Mouse (Mus musculus): Measurements from ENCODE around the gene Slc51b. TPM values are rescaled to one million over a fixed set of nuclear protein-coding genes. Genes with fewer than 3 reads are reported as not detected.

Slc51b gene
- polyA plus RNA-seq (2015; fragmentation: Nextera tagmentation; extraction: Ambion mirVana): not detected in 2 replicates

DNA sequence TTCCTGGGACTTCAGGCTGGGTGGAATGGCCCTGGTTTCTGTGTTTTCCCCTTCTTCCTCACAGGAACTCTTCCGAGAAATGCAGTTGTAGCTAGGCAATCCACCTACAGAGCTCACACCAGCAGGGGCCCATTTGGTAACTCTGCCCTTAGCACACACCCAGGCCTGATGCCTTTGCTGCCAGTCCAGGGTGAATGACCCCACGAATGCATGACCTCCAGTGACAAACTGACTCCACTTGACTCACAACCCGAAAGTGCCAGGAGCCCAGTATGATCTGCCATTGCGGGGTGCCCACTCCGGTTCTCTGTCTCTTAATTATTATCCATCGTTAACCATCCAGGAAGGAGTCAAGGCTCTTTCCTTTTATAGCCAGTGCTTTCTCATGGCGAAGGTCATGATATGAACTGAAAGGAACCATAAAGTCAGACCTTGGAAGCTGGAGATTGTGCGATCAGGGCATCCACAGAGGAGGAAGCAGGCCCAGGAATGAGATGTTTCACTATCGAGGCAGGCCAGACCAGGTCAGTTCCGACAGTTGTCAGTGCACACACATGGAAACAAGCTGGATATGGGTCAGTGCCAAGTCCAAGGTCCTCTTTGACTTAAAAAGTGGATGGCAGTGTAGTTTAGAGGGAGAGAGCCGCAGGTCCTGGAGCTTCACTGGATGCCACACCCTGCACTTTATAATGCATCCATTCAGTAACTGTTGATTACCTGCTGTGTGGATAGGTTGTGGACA, at the start of gene Slc51b:
Slc51b (minus strand) TSS at position 196 of the 742 bp plus-strand sequence.
- ATAC-seq (ENCODE audit: insufficient number of reproducible peaks, low FRiP score, low TSS enrichment, low read depth): no peak
- WGBS: 77% methylated on average over 11 of the region's 11 CpGs
- Histone ChIP-seq H3K9ac (no peak within 1 kb of the TSS), H3K36me3 (no peaks in the 10 kb centered on the region), H3K4me3 (no peak within 1 kb of the TSS), H3K27me3 (no peaks in the 10 kb centered on the region), H3K27ac (no peak within 1 kb of the TSS), H3K4me1 (no peaks in the 10 kb centered on the region), H3K9me3 (no peaks in the 10 kb centered on the region), H3K4me2 (no peak within 1 kb of the TSS)

GRCm38 (mm10) chr9:65467686-65468085, 44.9 kb upstream of the Slc51b start:
- Histone ChIP-seq H3K4me1 (0 out of 2 replicates have a peak, but pooled peaks cover 4% of the 10 kb centered on the region), H3K36me3 (peaks cover 50% of the 10 kb centered on the region), H3K9ac (no peak overlapping the region), H3K27ac (no peak overlapping the region), H3K9me3 (no peaks in the 10 kb centered on the region), H3K4me2 (no peak overlapping the region), H3K27me3 (no peaks in the 10 kb centered on the region), H3K4me3 (no peak overlapping the region)
- 65% methylated on average over 11 of the region's 11 CpGs for WGBS
- no peak for ATAC-seq (ENCODE audit: insufficient number of reproducible peaks, low FRiP score, low TSS enrichment, low read depth)

- no peak overlapping the region for H3K4me3 ChIP-seq
- peaks cover 13% of the 10 kb centered on the region for H3K4me1 ChIP-seq
- H3K27me3 ChIP-seq: no peaks in the 10 kb centered on the region
- no peak for ATAC-seq (ENCODE audit: insufficient number of reproducible peaks, low FRiP score, low TSS enrichment, low read depth)
- no peak overlapping the region for H3K9ac ChIP-seq
- no peaks in the 10 kb centered on the region for H3K9me3 ChIP-seq
- 93% methylated on average over 2 of the region's 2 CpGs for WGBS
- peaks cover 35% of the 10 kb centered on the region for H3K36me3 ChIP-seq
- H3K4me2 ChIP-seq: no peak overlapping the region
- H3K27ac ChIP-seq: no peak overlapping the region
Observed at GRCm38 (mm10) chr9:65465241-65465640, 42.5 kb upstream of the Slc51b start.

DNA sequence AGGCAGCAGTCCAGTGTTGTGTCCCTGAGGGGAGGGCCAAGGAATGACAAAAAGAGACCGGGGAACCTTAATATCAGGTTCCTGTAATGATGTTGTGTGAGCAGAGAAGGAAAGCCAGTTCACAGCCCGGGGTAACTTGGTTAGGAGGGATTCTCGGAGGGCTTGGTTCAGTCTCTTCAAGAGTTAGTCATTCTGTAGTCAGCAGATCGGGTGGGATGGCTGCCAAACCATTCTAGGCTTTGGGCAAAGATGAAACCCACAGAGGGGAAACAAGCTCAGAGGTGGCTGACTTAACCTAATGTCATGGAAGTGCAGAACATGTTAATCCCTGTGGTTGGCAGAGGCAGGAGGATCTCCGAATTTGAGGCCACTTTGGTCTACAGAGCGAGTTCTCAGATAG, 41.4 kb upstream of the Slc51b start:
- WGBS: 83% methylated on average over 6 of the region's 6 CpGs
- H3K4me1 ChIP-seq: peaks cover 13% of the 10 kb centered on the region
- no peak for ATAC-seq (ENCODE audit: insufficient number of reproducible peaks, low FRiP score, low TSS enrichment, low read depth)

DNA sequence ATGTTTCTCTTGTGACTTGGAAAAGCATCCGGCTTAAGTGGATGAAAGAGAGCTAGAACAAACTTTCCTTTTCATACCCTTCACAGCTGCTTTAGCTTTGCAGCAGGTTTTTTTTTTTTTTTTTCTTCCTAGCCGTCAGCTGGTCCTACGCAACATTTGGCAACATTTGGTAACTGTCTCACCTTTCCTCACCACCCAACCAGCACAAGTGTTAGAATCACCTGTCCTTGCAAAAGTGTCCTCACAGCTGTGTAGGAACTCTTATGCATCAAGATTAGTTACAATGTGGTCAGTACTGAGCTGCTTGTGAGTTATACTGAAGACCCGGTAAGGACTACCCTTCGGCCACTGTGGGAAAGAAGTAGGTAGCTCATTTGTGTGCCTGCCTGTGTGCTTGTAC, 39.8 kb upstream of the Slc51b start:
- H3K9ac ChIP-seq: no peak overlapping the region
- ATAC-seq (ENCODE audit: insufficient number of reproducible peaks, low FRiP score, low TSS enrichment, low read depth): no peak
- 66% methylated on average over 5 of the region's 5 CpGs for WGBS
- peaks cover 18% of the 10 kb centered on the region for H3K36me3 ChIP-seq
- H3K27ac ChIP-seq: no peak overlapping the region
- no peak overlapping the region for H3K4me3 ChIP-seq
- H3K27me3 ChIP-seq: no peaks in the 10 kb centered on the region
- H3K9me3 ChIP-seq: no peaks in the 10 kb centered on the region
- H3K4me2 ChIP-seq: no peak overlapping the region
- H3K4me1 ChIP-seq: peaks cover 13% of the 10 kb centered on the region

More for the DNA sequence above, 41.4 kb upstream of the Slc51b start:
- H3K27ac ChIP-seq: no peak overlapping the region
- no peak overlapping the region for H3K4me3 ChIP-seq
- no peak overlapping the region for H3K9ac ChIP-seq
- no peak overlapping the region for H3K4me2 ChIP-seq
- H3K36me3 ChIP-seq: peaks cover 24% of the 10 kb centered on the region
- H3K27me3 ChIP-seq: no peaks in the 10 kb centered on the region
- H3K9me3 ChIP-seq: no peaks in the 10 kb centered on the region

DNA sequence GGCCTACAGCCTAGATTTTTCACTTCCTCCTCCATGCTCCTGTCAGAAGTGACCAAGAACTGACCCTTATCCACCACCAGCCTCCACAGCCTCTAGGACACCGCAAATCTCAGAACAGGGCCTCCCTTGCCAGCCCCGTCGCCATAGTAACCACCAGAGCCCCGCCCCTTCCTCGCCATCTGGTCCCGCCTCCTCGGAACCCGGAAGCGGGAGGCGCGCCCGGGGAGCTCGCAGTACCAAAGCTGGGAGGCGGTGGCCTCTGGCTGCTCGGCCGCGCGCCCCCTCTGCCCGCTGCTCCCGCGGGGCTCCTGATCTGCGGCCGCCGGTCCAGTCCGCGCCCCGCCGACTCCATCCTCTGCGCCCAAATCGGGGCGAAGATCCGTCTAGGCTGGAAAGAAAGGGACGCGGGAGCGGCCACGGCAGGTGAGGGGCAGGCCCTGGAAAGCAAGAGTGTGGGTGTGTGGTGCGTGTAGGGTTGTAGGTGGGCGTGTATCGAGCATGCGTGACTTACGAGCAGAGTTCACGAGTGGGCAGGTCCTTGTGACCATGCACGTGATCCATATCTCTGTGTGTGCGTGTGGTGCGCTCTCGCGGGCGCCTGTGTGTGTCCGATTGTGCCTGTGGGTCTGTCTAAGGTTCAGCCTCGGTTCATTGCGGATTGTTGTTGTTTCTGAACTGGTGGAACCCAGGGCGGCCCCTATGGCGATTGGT, 38.1 kb upstream of the Slc51b start, which contains the start of gene Spg21:
Spg21 (plus strand) TSS at position 216 of the 711 bp plus-strand sequence.
- under 1% methylated on average over 53 of the region's 53 CpGs for WGBS
- peaks cover 12% of the 10 kb centered on the region for H3K36me3 ChIP-seq
- peak within 1 kb of the TSS; percentile 60 for H3K4me2 ChIP-seq
- peak; percentile 89 for ATAC-seq (ENCODE audit: insufficient number of reproducible peaks, low FRiP score, low TSS enrichment, low read depth)
- peak within 1 kb of the TSS; percentile 69 for H3K4me3 ChIP-seq
- H3K27me3 ChIP-seq: no peaks in the 10 kb centered on the region
- no peaks in the 10 kb centered on the region for H3K9me3 ChIP-seq
- peaks cover 13% of the 10 kb centered on the region for H3K4me1 ChIP-seq
- peak within 1 kb of the TSS; percentile 86 for H3K27ac ChIP-seq
- H3K9ac ChIP-seq: peak within 1 kb of the TSS; percentile 67

DNA sequence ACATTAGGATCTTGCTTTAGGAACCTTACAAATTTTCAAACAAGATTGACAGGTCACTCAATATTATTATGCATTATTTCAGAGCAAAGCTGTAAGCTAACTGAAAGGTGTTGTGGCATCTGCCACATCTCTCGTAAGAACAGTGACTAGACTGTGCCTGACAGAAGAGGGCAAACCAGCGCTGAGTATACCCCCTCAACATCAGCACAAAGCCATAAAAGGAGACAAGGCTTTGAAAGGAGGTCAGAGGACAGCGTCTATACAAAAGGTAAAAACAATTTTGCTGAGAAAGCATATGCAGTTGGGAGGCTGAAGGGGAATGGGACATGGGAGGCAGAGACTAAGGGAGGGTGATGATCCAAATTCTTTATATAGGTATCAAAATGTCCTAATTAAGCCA, 37.4 kb upstream of the Slc51b start:
- peak overlapping the region; percentile 35; the same call in 1 of the 2 replicates for H3K27ac ChIP-seq
- H3K36me3 ChIP-seq: peaks cover 5% of the 10 kb centered on the region; the same call in 1 of the 2 replicates
- H3K9me3 ChIP-seq: no peaks in the 10 kb centered on the region
- WGBS: 66% methylated on average over 3 of the region's 3 CpGs
- peak overlapping the region; percentile 69 for H3K4me3 ChIP-seq
- H3K9ac ChIP-seq: no peak overlapping the region
- no peaks in the 10 kb centered on the region for H3K27me3 ChIP-seq
- peak overlapping the region; percentile 60 for H3K4me2 ChIP-seq
- ATAC-seq (ENCODE audit: insufficient number of reproducible peaks, low FRiP score, low TSS enrichment, low read depth): no peak
- peaks cover 13% of the 10 kb centered on the region for H3K4me1 ChIP-seq

DNA sequence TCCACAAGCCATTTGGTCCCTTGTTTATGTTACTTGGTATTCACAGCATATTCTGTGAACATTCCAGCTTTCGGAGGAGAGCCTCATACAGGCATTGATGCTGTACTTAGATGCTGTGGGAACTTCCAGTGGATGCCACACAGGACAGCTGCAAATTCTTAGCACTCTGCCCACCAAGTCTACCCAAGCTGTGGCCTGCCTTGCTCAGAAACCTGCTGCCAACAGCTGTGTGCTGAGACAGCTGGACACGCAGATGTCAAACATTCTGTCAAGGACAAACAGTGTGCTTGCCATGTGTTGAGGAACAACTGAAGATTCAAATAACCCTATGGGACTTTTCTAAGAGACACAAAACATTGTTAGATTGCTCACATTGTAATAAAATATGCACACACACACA, 36.2 kb upstream of the Slc51b start:
- Histone ChIP-seq H3K9ac (no peak overlapping the region), H3K9me3 (no peaks in the 10 kb centered on the region), H3K4me3 (no peak overlapping the region), H3K27ac (no peak overlapping the region), H3K4me2 (no peak overlapping the region), H3K36me3 (no peaks in the 10 kb centered on the region), H3K27me3 (no peaks in the 10 kb centered on the region), H3K4me1 (peaks cover 10% of the 10 kb centered on the region)
- no peak for ATAC-seq (ENCODE audit: insufficient number of reproducible peaks, low FRiP score, low TSS enrichment, low read depth)
- WGBS: 84% methylated on average over 2 of the region's 2 CpGs

- no peak for ATAC-seq (ENCODE audit: insufficient number of reproducible peaks, low FRiP score, low TSS enrichment, low read depth)
- H3K9ac ChIP-seq: no peak overlapping the region
- no peaks in the 10 kb centered on the region for H3K9me3 ChIP-seq
- H3K27ac ChIP-seq: no peak overlapping the region
- H3K4me2 ChIP-seq: no peak overlapping the region
- WGBS: 93% methylated on average over 6 of the region's 6 CpGs
- peaks cover 72% of the 10 kb centered on the region for H3K36me3 ChIP-seq
- H3K27me3 ChIP-seq: no peaks in the 10 kb centered on the region
- H3K4me3 ChIP-seq: no peak overlapping the region
- no peaks in the 10 kb centered on the region for H3K4me1 ChIP-seq
Observed at GRCm38 (mm10) chr9:65447951-65448350, 25.2 kb upstream of the Slc51b start.

DNA sequence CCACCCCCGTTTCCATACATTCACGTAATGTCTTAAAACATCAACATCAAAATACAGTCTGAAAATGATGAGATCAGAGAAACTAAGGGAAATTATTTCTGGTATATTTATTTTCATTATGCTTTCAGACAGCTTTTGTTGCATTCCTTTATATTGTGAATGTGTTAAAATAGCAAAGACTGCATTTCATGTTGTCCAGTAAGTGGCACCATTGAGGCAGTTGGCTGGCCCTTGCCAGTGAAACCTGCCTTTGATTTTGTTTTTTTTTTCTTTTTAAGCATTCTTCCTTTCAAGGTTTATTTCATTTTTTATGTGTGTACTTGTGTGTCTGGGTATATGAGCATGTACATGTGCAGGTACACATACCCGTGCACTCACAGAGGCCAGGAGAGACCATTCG, 21.9 kb upstream of the Slc51b start:
- no peaks in the 10 kb centered on the region for H3K27me3 ChIP-seq
- 90% methylated on average over 4 of the region's 4 CpGs for WGBS

DNA sequence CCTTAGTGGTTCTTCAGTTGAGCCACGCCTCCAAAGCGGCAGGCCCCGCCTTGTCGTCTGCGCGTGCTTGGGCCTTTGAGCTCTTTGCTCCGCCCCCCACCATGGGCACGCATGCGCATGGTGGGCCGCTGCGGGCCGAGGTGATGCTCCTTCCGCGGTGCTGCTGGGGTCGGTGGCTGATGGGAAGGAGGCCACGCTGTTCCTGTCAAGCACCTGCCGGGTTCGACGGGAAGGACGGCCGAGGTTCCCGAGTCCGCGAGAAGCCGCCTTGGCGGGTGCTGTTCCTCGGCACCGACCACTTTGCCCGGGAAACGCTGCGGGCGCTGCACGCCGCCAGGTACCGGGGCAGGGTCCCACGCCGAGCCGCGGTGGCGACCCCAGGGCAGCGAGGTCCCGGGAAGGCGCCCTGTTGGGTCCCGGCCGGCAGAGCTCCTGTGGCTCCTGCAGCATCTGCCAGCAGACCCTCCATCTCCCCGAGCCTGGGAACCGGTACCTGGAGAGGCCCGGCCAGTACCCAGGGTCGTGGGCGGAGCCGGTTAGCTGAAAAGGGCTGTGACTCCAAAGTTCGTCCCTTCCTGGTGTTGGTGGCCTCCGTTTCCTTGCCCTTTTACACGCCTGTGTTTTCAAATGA, 13.0 kb upstream of the Slc51b start, which contains the start of gene Mtfmt:
Mtfmt (plus strand) TSS at position 112 of the 631 bp plus-strand sequence.
- Histone ChIP-seq H3K4me3 (peak within 1 kb of the TSS; percentile 99), H3K9ac (peak within 1 kb of the TSS; percentile 85), H3K27me3 (no peaks in the 10 kb centered on the region), H3K9me3 (no peaks in the 10 kb centered on the region), H3K27ac (peak within 1 kb of the TSS; percentile 47; the same call in 1 of the 2 replicates), H3K4me1 (peaks cover 7% of the 10 kb centered on the region), H3K4me2 (peak within 1 kb of the TSS; percentile 62), H3K36me3 (peaks cover 18% of the 10 kb centered on the region)
- peak; percentile 76 for ATAC-seq (ENCODE audit: insufficient number of reproducible peaks, low FRiP score, low TSS enrichment, low read depth)
- under 1% methylated on average over 49 of the region's 54 CpGs for WGBS

More for the DNA sequence above, 21.9 kb upstream of the Slc51b start:
- no peak overlapping the region for H3K9ac ChIP-seq
- H3K4me1 ChIP-seq: no peaks in the 10 kb centered on the region
- H3K4me3 ChIP-seq: no peak overlapping the region
- ATAC-seq (ENCODE audit: insufficient number of reproducible peaks, low FRiP score, low TSS enrichment, low read depth): no peak
- H3K4me2 ChIP-seq: no peak overlapping the region
- no peak overlapping the region for H3K27ac ChIP-seq
- no peaks in the 10 kb centered on the region for H3K9me3 ChIP-seq
- peaks cover 80% of the 10 kb centered on the region for H3K36me3 ChIP-seq

Measured in limb, embryonic 15.5 days (tissue).